Mouse (Mus musculus) limb, embryonic 13.5 days (tissue): Measurements from ENCODE around the gene Grk4. TPM values are rescaled to one million over a fixed set of nuclear protein-coding genes. Genes with fewer than 3 reads are reported as not detected.

Experiments
- ATAC-seq: fragments of 200-750 bp; cut with Nextera tagmentation; 2 replicates; pipeline ENCODE4 v1.8.0; 2017; ENCODE audit warnings: low read depth, moderate number of reproducible peaks, moderate TSS enrichment; ENCODE audit not compliant: low FRiP score
- H3K27ac ChIP-seq: fragments of 300-500 bp; sonication (generic); 2 replicates; pipeline ENCODE4 v1.5.1; 2015; ENCODE audit warnings: inconsistent platforms, mild to moderate bottlenecking, moderate library complexity
- H3K27me3 ChIP-seq: fragments of 300-500 bp; sonication (generic); 2 replicates; pipeline ENCODE4 v1.6.1; 2015; ENCODE audit warnings: mild to moderate bottlenecking, inconsistent platforms
- H3K36me3 ChIP-seq: fragments of 300-500 bp; sonication (generic); 2 replicates; pipeline ENCODE4 v1.6.1; 2015; ENCODE audit warnings: inconsistent platforms, mild to moderate bottlenecking, moderate library complexity
- H3K4me1 ChIP-seq: fragments of 300-500 bp; sonication (generic); 2 replicates; pipeline ENCODE4 v1.6.1; 2015; ENCODE audit warnings: inconsistent platforms
- H3K4me2 ChIP-seq: fragments of 300-500 bp; sonication (generic); replicated peaks from 2 replicates; pipeline ENCODE4 v1.6.1; 2015; ENCODE audit warnings: inconsistent platforms, mild to moderate bottlenecking, moderate library complexity
- H3K4me3 ChIP-seq: fragments of 300-500 bp; sonication (generic); 2 replicates; pipeline ENCODE4 v1.5.1; 2015; ENCODE audit warnings: moderate library complexity, mild to moderate bottlenecking, inconsistent platforms
- H3K9ac ChIP-seq: fragments of 300-500 bp; sonication (generic); 2 replicates; pipeline ENCODE4 v1.6.1; 2015; ENCODE audit warnings: mild to moderate bottlenecking, inconsistent platforms
- H3K9me3 ChIP-seq: fragments of 300-500 bp; sonication (generic); 2 replicates; pipeline ENCODE4 v1.6.1; 2016; ENCODE audit warnings: inconsistent platforms
- WGBS: fragments of 180-500 bp; shearing (Covaris S2); methylation state at CpG from one replicate; pipeline ENCODE4 v1.1.7; 2015; 5-methylcytosine and 5-hydroxymethylcytosine counted together
- polyA plus RNA-seq: library from polyadenylated mRNA; unstranded; fragments of >200 nt; fragmentation: Nextera tagmentation; extraction: Ambion mirVana; gene quantifications from 2 replicates; pipeline ENCODE4 v1.2.1, GENCODE M21; 2015

Gene Grk4
- polyA plus RNA-seq, 1 experiment from 2014 or later, result 5.9 TPM

DNA sequence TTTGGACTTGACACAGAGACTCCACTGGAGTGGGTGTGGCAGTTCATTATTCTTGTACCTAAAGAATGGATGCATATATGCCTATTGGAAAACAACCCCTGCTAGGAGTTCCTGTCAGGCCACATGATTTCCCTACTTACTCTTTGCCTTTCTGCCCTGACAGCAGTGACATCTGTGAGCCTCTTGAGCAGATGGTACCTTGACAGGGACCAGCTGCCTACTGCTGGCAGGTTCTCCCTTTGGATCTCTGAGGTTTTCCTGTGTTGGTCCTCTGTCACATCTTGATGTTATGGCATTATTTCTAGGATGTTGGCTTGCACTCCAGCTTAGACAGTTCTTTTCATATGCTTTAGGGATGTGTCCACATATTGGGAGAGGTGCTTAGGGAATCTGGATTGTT, 69.0 kb downstream of the Grk4 start:
- no peaks in the 10 kb centered on the region for H3K4me1 ChIP-seq
- no peak for ATAC-seq
- H3K36me3 ChIP-seq, result no peaks in the 10 kb centered on the region
- no peak overlapping the region for H3K4me3 ChIP-seq
- H3K27ac ChIP-seq, result no peak overlapping the region
- no peaks in the 10 kb centered on the region for H3K9me3 ChIP-seq
- H3K27me3 ChIP-seq, result no peaks in the 10 kb centered on the region
- H3K4me2 ChIP-seq, result no peak overlapping the region
- no peak overlapping the region for H3K9ac ChIP-seq

DNA sequence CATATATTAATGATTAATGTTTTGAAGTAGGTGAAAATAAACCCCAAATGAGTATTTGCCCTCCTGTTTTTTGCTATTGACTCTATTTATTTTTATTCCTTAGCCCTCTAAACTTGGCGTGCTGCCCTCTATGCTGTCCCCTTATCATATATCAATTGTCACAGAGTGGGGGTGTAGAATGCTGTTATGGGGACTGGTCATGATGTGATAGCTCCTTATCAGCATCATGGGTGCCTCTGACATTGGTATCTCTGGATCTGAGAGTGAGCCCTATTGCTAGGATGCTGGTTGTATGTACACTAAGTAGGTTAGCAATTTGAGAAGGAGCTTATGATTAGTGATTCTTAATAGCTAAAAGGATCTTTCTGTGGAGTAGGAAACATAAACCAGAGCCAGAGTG, 70.1 kb downstream of the Grk4 start:
- Histone ChIP-seq H3K36me3 (no peaks in the 10 kb centered on the region), H3K27me3 (no peaks in the 10 kb centered on the region), H3K4me2 (no peak overlapping the region), H3K9me3 (no peaks in the 10 kb centered on the region), H3K4me1 (no peaks in the 10 kb centered on the region), H3K4me3 (no peak overlapping the region), H3K27ac (no peak overlapping the region), H3K9ac (no peak overlapping the region)
- 62% methylated on average over 1 of the region's 1 CpGs for WGBS
- no peak for ATAC-seq

DNA sequence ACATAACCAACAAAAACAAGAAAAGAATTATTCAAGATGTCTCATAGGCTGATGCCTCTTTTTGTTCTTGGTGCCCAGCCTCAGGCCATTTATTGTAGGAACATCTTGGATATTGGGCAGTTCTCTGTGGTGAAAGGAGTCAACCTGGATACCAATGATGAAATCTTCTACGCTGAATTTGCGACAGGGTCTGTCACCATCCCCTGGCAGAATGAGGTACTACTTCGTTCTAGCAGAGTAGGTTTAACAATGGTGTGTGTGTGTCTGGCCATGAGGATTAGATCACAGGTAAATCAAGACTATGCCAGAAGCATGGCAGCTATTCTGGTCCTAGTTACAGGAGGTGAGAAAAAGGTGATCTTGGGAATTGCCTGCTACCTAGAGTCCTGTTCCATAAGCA, 91.3 kb downstream of the Grk4 start:
- Histone ChIP-seq H3K4me2 (no peak overlapping the region), H3K4me3 (no peak overlapping the region), H3K27me3 (no peaks in the 10 kb centered on the region), H3K9ac (no peak overlapping the region), H3K9me3 (no peaks in the 10 kb centered on the region), H3K4me1 (no peaks in the 10 kb centered on the region), H3K27ac (no peak overlapping the region), H3K36me3 (no peaks in the 10 kb centered on the region)
- ATAC-seq, result no peak
- WGBS, result 61% methylated on average over 3 of the region's 3 CpGs

DNA sequence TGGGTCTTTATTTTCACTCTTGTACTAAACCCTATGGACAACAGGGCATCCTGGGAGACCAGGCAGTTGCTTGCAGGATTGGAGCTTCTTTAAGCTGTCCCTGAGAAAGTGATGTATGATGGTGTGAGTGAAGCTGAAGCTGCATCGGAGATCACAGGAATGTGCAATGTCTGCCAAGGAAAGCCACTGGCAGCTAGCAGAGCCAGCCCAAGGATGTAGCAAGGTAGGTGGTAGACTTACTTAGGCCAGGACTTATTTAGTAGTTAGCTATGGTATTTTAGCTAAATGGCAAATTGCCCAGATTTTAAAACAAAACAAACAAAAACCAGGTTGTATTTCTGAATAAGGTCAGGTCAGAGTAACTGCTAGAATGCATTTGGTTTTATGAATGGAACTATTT, 98.6 kb downstream of the Grk4 start:
- Histone ChIP-seq H3K9me3 (no peaks in the 10 kb centered on the region), H3K27me3 (no peaks in the 10 kb centered on the region), H3K4me3 (no peak overlapping the region), H3K4me2 (no peak overlapping the region), H3K4me1 (peaks cover 14% of the 10 kb centered on the region), H3K27ac (no peak overlapping the region), H3K9ac (no peak overlapping the region), H3K36me3 (no peaks in the 10 kb centered on the region)
- 62% methylated on average over 1 of the region's 1 CpGs for WGBS
- ATAC-seq, result no peak

DNA sequence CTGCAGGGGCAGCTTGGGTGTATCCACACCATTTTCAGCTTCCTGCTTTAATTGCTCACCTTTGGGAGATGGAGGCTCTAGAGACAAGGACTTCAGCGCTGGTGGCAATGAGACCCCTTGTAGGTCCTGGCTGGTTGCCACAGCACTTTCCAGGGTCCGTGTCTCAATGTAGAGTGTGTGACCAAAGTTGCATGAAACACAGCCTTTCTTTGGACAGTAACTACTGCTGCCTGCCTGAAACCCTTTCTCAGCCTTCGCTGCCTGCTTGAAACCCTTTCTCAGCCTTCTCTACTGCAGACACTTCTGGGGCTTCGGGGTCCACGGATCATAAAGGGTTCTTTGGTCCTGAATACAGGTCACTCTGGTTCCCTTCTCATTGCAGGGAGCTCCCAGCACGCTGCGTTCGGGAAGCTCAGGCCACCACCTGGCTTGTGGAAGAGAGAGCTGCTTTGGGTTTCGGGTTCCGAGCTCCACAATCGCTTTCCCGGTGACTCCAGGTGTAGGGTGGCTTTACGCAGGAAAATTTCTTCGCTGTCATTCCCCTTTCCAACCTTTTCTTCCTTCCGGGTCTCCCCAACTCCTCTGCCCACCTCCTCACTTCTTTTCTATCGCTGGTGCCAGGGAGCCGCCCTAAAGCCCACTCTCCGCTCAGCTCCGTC, 100.8 kb downstream of the Grk4 start:
- peak; percentile 66 for ATAC-seq
- 1% methylated on average over 19 of the region's 19 CpGs for WGBS

DNA sequence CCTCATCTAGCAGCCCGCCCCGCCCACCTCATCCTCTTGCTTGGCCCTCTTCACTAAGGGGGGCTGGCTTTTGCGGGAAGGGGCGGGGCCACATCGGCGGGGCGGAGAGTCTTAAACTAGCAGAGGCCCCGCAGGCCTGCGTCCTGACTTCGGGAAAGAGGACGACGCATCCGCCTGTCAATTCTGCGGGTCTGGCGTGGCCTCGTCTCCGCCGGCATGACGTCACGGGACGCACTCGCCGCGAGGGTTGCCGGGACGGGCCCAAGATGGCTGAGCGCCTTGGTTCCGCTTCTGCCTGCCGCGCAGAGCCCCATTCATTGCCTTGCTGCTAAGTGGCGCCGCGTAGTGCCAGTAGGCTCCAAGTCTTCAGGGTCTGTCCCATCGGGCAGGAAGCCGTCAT, 101.3 kb downstream of the Grk4 start, which contains the start of gene Htt:
Gene Htt (plus strand): TSS at position 232 of the 400 bp plus-strand sequence.
- Histone ChIP-seq H3K4me1 (peaks cover 14% of the 10 kb centered on the region), H3K4me3 (peak within 1 kb of the TSS; percentile 99), H3K27ac (peak within 1 kb of the TSS; percentile 90), H3K9ac (peak within 1 kb of the TSS; percentile 95), H3K27me3 (no peaks in the 10 kb centered on the region), H3K36me3 (no peaks in the 10 kb centered on the region), H3K9me3 (no peaks in the 10 kb centered on the region), H3K4me2 (peak within 1 kb of the TSS; percentile 90)
- WGBS, result under 1% methylated on average over 35 of the region's 35 CpGs
- peak; percentile 98 for ATAC-seq

More for the DNA sequence above, 100.8 kb downstream of the Grk4 start:
- Histone ChIP-seq H3K9ac (peak overlapping the region; percentile 95), H3K27me3 (no peaks in the 10 kb centered on the region), H3K4me1 (peaks cover 14% of the 10 kb centered on the region), H3K27ac (peak overlapping the region; percentile 64), H3K36me3 (no peaks in the 10 kb centered on the region), H3K9me3 (no peaks in the 10 kb centered on the region), H3K4me2 (peak overlapping the region; percentile 90), H3K4me3 (peak overlapping the region; percentile 99)

DNA sequence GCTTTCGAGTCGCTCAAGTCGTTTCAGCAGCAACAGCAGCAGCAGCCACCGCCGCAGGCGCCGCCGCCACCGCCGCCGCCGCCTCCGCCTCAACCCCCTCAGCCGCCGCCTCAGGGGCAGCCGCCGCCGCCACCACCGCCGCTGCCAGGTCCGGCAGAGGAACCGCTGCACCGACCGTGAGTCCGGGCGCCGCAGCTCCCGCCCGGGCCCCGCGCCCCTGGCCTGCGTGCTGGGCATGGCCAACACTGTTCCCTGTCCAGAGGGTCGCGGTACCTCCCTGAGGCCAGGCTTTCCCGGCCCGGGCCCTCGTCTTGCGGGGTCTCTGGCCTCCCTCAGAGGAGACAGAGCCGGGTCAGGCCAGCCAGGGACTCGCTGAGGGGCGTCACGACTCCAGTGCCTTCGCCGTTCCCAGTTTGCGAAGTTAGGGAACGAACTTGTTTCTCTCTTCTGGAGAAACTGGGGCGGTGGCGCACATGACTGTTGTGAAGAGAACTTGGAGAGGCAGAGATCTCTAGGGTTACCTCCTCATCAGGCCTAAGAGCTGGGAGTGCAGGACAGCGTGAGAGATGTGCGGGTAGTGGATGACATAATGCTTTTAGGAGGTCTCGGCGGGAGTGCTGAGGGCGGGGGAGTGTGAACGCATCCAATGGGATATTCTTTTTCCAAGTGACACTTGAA, 101.9 kb downstream of the Grk4 start:
- Histone ChIP-seq H3K4me3 (peak overlapping the region; percentile 99), H3K36me3 (no peaks in the 10 kb centered on the region), H3K4me1 (peaks cover 14% of the 10 kb centered on the region), H3K9me3 (no peaks in the 10 kb centered on the region), H3K9ac (peak overlapping the region; percentile 95), H3K4me2 (peak overlapping the region; percentile 90), H3K27ac (peak overlapping the region; percentile 90), H3K27me3 (no peaks in the 10 kb centered on the region)
- ATAC-seq, result peak; percentile 30; the same call in 1 of the 2 replicates
- under 1% methylated on average over 50 of the region's 54 CpGs for WGBS

DNA sequence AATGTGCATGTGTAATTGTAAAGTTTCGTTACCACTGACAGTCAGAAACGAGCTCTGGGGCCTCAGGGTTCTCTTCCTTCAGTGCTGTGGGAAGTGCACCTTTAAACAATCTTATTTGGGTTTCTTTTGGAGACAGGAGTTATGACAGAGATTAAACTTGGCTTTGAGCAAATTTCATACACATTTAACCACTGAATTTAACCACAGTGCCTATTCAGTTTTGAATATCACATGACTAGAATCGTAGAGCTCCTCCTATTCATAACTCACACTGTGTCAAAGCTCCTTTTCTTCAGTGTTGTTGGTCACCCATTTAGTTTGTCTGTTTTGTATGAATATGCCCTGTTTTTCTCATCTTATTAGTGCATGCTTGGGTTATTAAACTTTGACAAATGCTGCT, 111.6 kb downstream of the Grk4 start:
- peaks cover 10% of the 10 kb centered on the region; the same call in 1 of the 2 replicates for H3K4me1 ChIP-seq
- H3K9me3 ChIP-seq, result no peaks in the 10 kb centered on the region
- no peak for ATAC-seq
- no peaks in the 10 kb centered on the region for H3K36me3 ChIP-seq
- H3K27ac ChIP-seq, result no peak overlapping the region
- H3K27me3 ChIP-seq, result no peaks in the 10 kb centered on the region
- no peak overlapping the region for H3K9ac ChIP-seq
- 88% methylated on average over 3 of the region's 3 CpGs for whole genome bisulfite sequencing
- no peak overlapping the region for H3K4me2 ChIP-seq
- no peak overlapping the region for H3K4me3 ChIP-seq

DNA sequence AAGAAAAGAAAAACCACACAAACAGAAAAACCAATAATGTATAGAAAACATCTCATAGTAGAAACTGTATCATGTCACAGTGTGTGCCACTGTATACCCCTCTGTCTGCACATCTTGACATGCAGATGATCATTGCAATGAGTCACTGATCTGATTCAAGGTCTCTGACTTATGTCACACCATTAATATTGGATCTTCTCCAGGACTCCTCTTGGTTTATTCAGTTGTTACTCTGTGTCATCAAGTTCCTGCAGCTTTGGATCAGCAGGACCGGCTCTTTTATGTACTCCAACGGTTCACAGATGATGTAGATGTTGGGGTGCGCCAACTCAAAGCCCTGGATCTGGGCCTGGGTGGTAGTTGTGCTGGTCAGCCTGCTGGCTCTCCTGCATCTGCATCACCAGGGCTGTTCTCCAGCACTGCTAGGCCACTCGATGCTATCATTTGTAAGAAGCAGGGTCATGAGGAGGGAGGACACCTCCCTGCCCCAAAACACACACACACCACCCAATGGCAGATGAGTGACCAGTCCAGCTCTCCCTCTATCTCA, 112.6 kb downstream of the Grk4 start:
- Histone ChIP-seq H3K9me3 (no peaks in the 10 kb centered on the region), H3K9ac (no peak overlapping the region), H3K4me3 (no peak overlapping the region), H3K27ac (no peak overlapping the region), H3K4me2 (no peak overlapping the region), H3K4me1 (peaks cover 8% of the 10 kb centered on the region; the same call in 1 of the 2 replicates), H3K36me3 (no peaks in the 10 kb centered on the region), H3K27me3 (no peaks in the 10 kb centered on the region)
- ATAC-seq, result no peak
- 88% methylated on average over 4 of the region's 4 CpGs for WGBS

DNA sequence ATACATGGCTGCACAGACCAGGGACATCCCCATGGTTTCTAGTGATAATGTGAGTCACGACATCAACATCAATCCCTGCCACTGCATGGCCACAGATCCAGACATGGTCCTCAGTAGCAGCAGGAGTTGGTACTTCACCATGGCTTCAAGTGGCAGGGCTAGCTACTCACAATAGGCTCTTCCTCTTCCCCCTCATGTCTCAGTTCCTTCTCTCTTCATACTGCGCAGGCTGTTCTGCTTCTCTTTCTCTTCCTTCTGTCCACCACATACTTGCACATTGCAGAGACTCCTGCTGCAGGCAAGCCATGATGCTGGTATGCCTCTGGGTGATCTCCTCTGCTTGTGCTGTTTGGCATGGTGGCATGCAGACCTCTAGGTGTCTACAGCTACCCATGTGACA, 113.2 kb downstream of the Grk4 start:
- peaks cover 2% of the 10 kb centered on the region; the same call in 1 of the 2 replicates for H3K4me1 ChIP-seq
- H3K9ac ChIP-seq, result no peak overlapping the region
- no peaks in the 10 kb centered on the region for H3K36me3 ChIP-seq
- H3K4me3 ChIP-seq, result no peak overlapping the region
- no peaks in the 10 kb centered on the region for H3K27me3 ChIP-seq
- H3K4me2 ChIP-seq, result no peak overlapping the region
- H3K27ac ChIP-seq, result no peak overlapping the region
- ATAC-seq, result no peak
- no peaks in the 10 kb centered on the region for H3K9me3 ChIP-seq
- WGBS, result 91% methylated on average over 2 of the region's 2 CpGs

DNA sequence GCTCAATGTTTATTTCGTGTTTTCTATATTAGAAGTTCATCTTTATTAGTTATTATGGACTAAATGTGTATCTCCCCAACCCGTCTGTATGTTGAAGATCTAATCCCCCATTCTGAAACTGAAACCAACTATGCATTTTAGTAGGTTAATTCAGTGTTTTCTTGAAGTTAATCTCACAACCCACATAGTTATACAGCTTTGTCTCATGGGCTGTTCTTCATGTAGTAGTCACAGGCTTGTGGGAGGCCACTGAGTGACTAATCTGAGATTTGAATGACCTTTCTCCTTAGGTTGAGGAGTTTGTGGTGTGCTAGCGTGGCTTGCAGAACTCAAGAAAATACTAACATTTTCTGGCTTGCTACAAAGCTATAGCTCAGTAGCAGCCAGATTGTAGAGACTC, 124.8 kb downstream of the Grk4 start:
- Histone ChIP-seq H3K27ac (no peak overlapping the region), H3K4me3 (no peak overlapping the region), H3K4me1 (no peaks in the 10 kb centered on the region), H3K9me3 (no peaks in the 10 kb centered on the region), H3K4me2 (no peak overlapping the region), H3K9ac (no peak overlapping the region), H3K27me3 (no peaks in the 10 kb centered on the region), H3K36me3 (peaks cover 40% of the 10 kb centered on the region)
- ATAC-seq, result no peak
- 90% methylated on average over 3 of the region's 3 CpGs for WGBS

DNA sequence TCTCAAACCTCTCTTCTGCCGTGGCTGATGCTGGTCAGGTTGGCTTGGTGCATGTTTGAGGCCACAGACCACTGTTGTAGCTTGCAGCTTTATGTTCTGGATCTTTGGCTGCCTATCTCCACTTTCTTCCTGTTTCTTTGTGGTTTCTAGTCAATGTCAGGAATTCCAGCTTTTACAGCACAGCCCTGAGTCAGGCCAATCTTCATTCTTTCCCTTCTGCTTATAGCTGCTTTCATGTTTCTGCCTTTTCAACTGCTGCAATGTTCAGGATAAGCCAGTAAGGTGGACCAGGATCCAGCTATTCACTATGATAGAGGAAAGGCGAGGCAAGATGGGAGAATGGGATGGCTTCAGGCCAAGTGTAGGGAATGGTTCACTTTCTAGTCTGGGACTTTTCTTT, 131.0 kb downstream of the Grk4 start:
- 88% methylated on average over 2 of the region's 2 CpGs for WGBS
- Histone ChIP-seq H3K4me1 (no peaks in the 10 kb centered on the region), H3K9me3 (no peaks in the 10 kb centered on the region), H3K27me3 (no peaks in the 10 kb centered on the region), H3K36me3 (peaks cover 62% of the 10 kb centered on the region), H3K27ac (no peak overlapping the region), H3K4me3 (no peak overlapping the region), H3K9ac (no peak overlapping the region), H3K4me2 (no peak overlapping the region)
- ATAC-seq, result no peak
